In the genomic region with DNA sequence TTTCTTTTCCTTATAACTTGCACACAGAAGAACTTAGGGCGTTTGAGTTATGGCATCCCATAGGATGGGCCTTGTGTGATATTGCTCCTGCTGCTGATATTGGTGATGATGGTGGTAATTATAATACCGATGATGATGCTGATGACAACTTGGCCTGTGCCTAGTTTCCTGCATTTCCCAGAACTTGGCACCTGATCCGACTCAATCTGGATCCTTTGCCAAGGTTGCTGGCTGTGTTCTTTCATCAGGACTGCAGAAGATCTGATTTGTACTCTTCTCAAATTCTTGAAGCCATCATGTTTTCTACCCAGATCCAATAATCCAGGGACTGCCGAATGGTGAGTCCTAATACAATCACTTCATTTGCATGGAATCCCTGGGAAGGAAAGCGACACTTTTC, we compare ENCODE assay signal across 25 mouse cellular contexts. TPM values are rescaled to one million over a fixed set of nuclear protein-coding genes. Genes with fewer than 3 reads are reported as not detected.
DNase-seq lines count a peak whose midpoint lies in the region.
"Had no signal": no experiment of that assay in that cellular context is flagged by ENCODE, and none has a peak within 500 bp of the region (broad histone marks: within the 10 kb centered on the region; RNA-seq: fewer than 3 reads in every experiment).

No protein-coding gene starts in this region.

- 78% methylated on average over 5 of the region's 5 CpGs for WGBS in heart, embryonic 10.5 days

- H3K27me3 ChIP-seq in heart, embryonic 10.5 days (ENCODE audit: insufficient read depth, poor library complexity, severe bottlenecking): no peaks in the 10 kb centered on the region
- H3K27me3 ChIP-seq: Patski had no signal

- no peaks in the 10 kb centered on the region for H3K9me3 ChIP-seq in heart, embryonic 10.5 days

- no peaks in the 10 kb centered on the region for H3K4me1 ChIP-seq in heart, embryonic 10.5 days

- H3K36me3 ChIP-seq in heart, embryonic 10.5 days: no peaks in the 10 kb centered on the region
- H3K36me3 ChIP-seq: G1E had no signal

- DNase-seq in cerebellum, postnatal 10 days: peak; percentile 63 to 72
- DNase-seq in cerebellum, adult 8-10 months: no peak
- peak; percentile 42 to 58 for DNase-seq in cerebellum, postnatal 14 days
- no peak for DNase-seq in cerebellum, adult 9-11 months
- peak; percentile 17 for DNase-seq in heart, embryonic 10.5 days (ENCODE audit: low spot score)
- no peak for DNase-seq in heart, adult 8-10 months (ENCODE audit: low spot score)
- DNase-seq: adrenal gland, adult 2 months; adrenal gland, adult 8-10 months; adrenal gland, postnatal 10 days; adrenal gland, postnatal 14 days; adrenal gland, postnatal 25 days; adrenal gland, postnatal 36 days; B cell, adult 2 months; cerebellum, adult 11 months; cerebellum, adult 11-12 months; cerebellum, adult 18-20 months had no signal

- H3K4me3 ChIP-seq in heart, embryonic 10.5 days: no peak overlapping the region

- H3K27ac ChIP-seq in heart, embryonic 10.5 days: no peak overlapping the region

RNA-seq across cellular contexts. Expression of a gene that starts 32.5 kb away (rescaled TPM):
- not detected in 2 replicates for polyA plus RNA-seq in heart, embryonic 10.5 days (2016; fragmentation: Nextera tagmentation; extraction: Ambion mirVana)
- not detected for total RNA-seq in heart, adult 8-10 months (2022)
- total RNA-seq: adrenal gland, adult 18-20 months; adrenal gland, adult 2 months; adrenal gland, postnatal 10 days; adrenal gland, postnatal 14 days; adrenal gland, postnatal 25 days; adrenal gland, postnatal 36 days; CH12.LX; ES-E14; MEL had no signal
- polyA plus RNA-seq: activated CD4-positive, CD25-positive, alpha-beta regulatory T cell, adult 4 months; adrenal gland, adult 2 months; C2C12; CD4-positive, CD25-positive, alpha-beta regulatory T cell, adult 4 months; G1E; Patski had no signal

Comparison
In these comparisons a context has a peak if more than half of its experiments do, and no peak if none do; other contexts are left out.
1. DNase-seq: peak in cerebellum, postnatal 10 days (2 of 2), cerebellum, postnatal 14 days (2 of 2) and heart, embryonic 10.5 days (single experiment); none in cerebellum, adult 8-10 months (single experiment), cerebellum, adult 9-11 months (single experiment) and heart, adult 8-10 months (single experiment).